Mouse (Mus musculus) hindbrain, embryonic 10.5 days (tissue): Measurements from ENCODE around the gene Gp5. TPM values are rescaled to one million over a fixed set of nuclear protein-coding genes. Genes with fewer than 3 reads are reported as not detected.
"Not testable (repeated sequence)": the region's sequence is repeated elsewhere in the genome, so short reads cannot be mapped to it uniquely, and the experiment has no call there.

Experiments used
- DNase-seq: peaks from one replicate; pipeline ENCODE4 v3.0.0-alpha.2; 2017; ENCODE audit warnings: low spot score
- H3K27ac ChIP-seq: fragments of 300-500 bp; sonication (generic); 2 replicates; pipeline ENCODE4 v1.5.1; 2016; ENCODE audit warnings: mild to moderate bottlenecking, moderate library complexity
- H3K27me3 ChIP-seq: fragments of 300-500 bp; sonication (generic); 2 replicates; pipeline ENCODE4 v1.6.1; 2016; ENCODE audit warnings: mild to moderate bottlenecking; ENCODE audit not compliant: poor library complexity, insufficient read depth, severe bottlenecking
- H3K36me3 ChIP-seq: fragments of 300-500 bp; sonication (generic); 2 replicates; pipeline ENCODE4 v1.6.1; 2016; ENCODE audit warnings: mild to moderate bottlenecking, moderate library complexity
- H3K4me1 ChIP-seq: fragments of 300-500 bp; sonication (generic); replicated peaks from 2 replicates; pipeline ENCODE4 v1.6.1; 2016; ENCODE audit warnings: mild to moderate bottlenecking
- H3K4me3 ChIP-seq: fragments of 300-500 bp; sonication (generic); 2 replicates; pipeline ENCODE4 v1.5.1; 2016; ENCODE audit warnings: mild to moderate bottlenecking, moderate library complexity
- H3K9me3 ChIP-seq: fragments of 300-500 bp; sonication (generic); 2 replicates; pipeline ENCODE4 v1.6.1; 2016; ENCODE audit warnings: mild to moderate bottlenecking, moderate library complexity
- WGBS: fragments of 180-500 bp; shearing (Covaris S2); methylation state at CpG from one replicate; pipeline ENCODE4 v1.1.7; 2016; 5-methylcytosine and 5-hydroxymethylcytosine counted together
- polyA plus RNA-seq: library from polyadenylated mRNA; unstranded; fragments of >200 nt; fragmentation: Nextera tagmentation; extraction: Ambion mirVana; gene quantifications from 2 replicates; pipeline ENCODE4 v1.2.1, GENCODE M21; 2016

The Gp5 gene
- 1.7 and 1.8 TPM in 2 replicates for polyA plus RNA-seq

- no peak for DNase-seq
- Histone ChIP-seq H3K4me3 (peak within 1 kb of the TSS; percentile 61), H3K27me3 (peaks cover 62% of the 10 kb centered on the region)
Measured at GRCm38 (mm10) chr16:30310647-30311046, at the start of gene Gp5. Gp5 (minus strand) TSS chr16:30310779.

GRCm38 (mm10) chr16:30353489-30353888 is 42.9 kb upstream of the Gp5 start:
- DNase-seq, H3K27ac ChIP-seq, H3K9me3 ChIP-seq, H3K27me3 ChIP-seq, H3K4me1 ChIP-seq, H3K4me3 ChIP-seq: not testable (repeated sequence)
- H3K36me3 ChIP-seq = peaks cover 82% of the 10 kb centered on the region
- WGBS = 95% methylated on average over 11 of the region's 11 CpGs

More at GRCm38 (mm10) chr16:30310647-30311046, at the start of gene Gp5:
- Histone ChIP-seq H3K36me3 (peaks cover 8% of the 10 kb centered on the region), H3K4me1 (peaks cover 24% of the 10 kb centered on the region), H3K27ac (no peak within 1 kb of the TSS), H3K9me3 (no peaks in the 10 kb centered on the region)

- no peaks in the 10 kb centered on the region for H3K9me3 ChIP-seq
- H3K27me3 ChIP-seq = peaks cover 30% of the 10 kb centered on the region
- H3K4me1 ChIP-seq = peaks cover 7% of the 10 kb centered on the region
- no peak overlapping the region for H3K4me3 ChIP-seq
- no peak overlapping the region for H3K27ac ChIP-seq
- peaks cover 30% of the 10 kb centered on the region for H3K36me3 ChIP-seq
- DNase-seq = no peak
Measured at GRCm38 (mm10) chr16:30314236-30314635, 3.7 kb upstream of the Gp5 start.

GRCm38 (mm10) chr16:30310171-30310515 is 436 bp downstream of the Gp5 start:
- peaks cover 5% of the 10 kb centered on the region for H3K36me3 ChIP-seq
- peaks cover 62% of the 10 kb centered on the region for H3K27me3 ChIP-seq
- no peak for DNase-seq
- 59% methylated on average over 8 of the region's 8 CpGs for whole genome bisulfite sequencing
- H3K4me3 ChIP-seq = no peak overlapping the region
- H3K9me3 ChIP-seq = no peaks in the 10 kb centered on the region
- peaks cover 24% of the 10 kb centered on the region for H3K4me1 ChIP-seq
- no peak overlapping the region for H3K27ac ChIP-seq

- Histone ChIP-seq H3K27me3 (peaks cover 65% of the 10 kb centered on the region), H3K4me1 (peaks cover 24% of the 10 kb centered on the region)
- WGBS = 4% methylated on average over 34 of the region's 34 CpGs
Measured at GRCm38 (mm10) chr16:30309395-30310170, 996 bp downstream of the Gp5 start.

GRCm38 (mm10) chr16:30308616-30309394 is 1.8 kb downstream of the Gp5 start:
- H3K4me3 ChIP-seq = peak overlapping the region; percentile 61
- peak; percentile 52 for DNase-seq
- no peaks in the 10 kb centered on the region for H3K9me3 ChIP-seq
- WGBS = under 1% methylated on average over 72 of the region's 72 CpGs
- peaks cover 24% of the 10 kb centered on the region for H3K4me1 ChIP-seq
- H3K36me3 ChIP-seq = no peaks in the 10 kb centered on the region
- peaks cover 72% of the 10 kb centered on the region for H3K27me3 ChIP-seq
- peak overlapping the region; percentile 66 for H3K27ac ChIP-seq

More at GRCm38 (mm10) chr16:30309395-30310170, 996 bp downstream of the Gp5 start:
- no peaks in the 10 kb centered on the region for H3K9me3 ChIP-seq
- peak; percentile 52 for DNase-seq
- no peak overlapping the region for H3K27ac ChIP-seq
- no peaks in the 10 kb centered on the region; the same call in 1 of the 2 replicates for H3K36me3 ChIP-seq
- H3K4me3 ChIP-seq = peak overlapping the region; percentile 61

GRCm38 (mm10) chr16:30307961-30308615 is 2.5 kb downstream of the Gp5 start:
- peak overlapping the region; percentile 61 for H3K4me3 ChIP-seq
- H3K4me1 ChIP-seq = peaks cover 24% of the 10 kb centered on the region
- 13% methylated on average over 29 of the region's 29 CpGs for WGBS
- DNase-seq = peak; percentile 51
- peak overlapping the region; percentile 66; the same call in 1 of the 2 replicates for H3K27ac ChIP-seq
- H3K36me3 ChIP-seq = no peaks in the 10 kb centered on the region
- H3K27me3 ChIP-seq = peaks cover 79% of the 10 kb centered on the region
- H3K9me3 ChIP-seq = no peaks in the 10 kb centered on the region

GRCm38 (mm10) chr16:30307306-30307705 is 3.3 kb downstream of the Gp5 start:
- Histone ChIP-seq H3K4me1 (peaks cover 24% of the 10 kb centered on the region), H3K27me3 (peaks cover 86% of the 10 kb centered on the region), H3K9me3 (no peaks in the 10 kb centered on the region), H3K36me3 (no peaks in the 10 kb centered on the region), H3K4me3 (no peak overlapping the region), H3K27ac (no peak overlapping the region)
- 51% methylated on average over 12 of the region's 12 CpGs for WGBS
- DNase-seq = no peak

GRCm38 (mm10) chr16:30306102-30306501 is 4.5 kb downstream of the Gp5 start:
- Histone ChIP-seq H3K27me3 (peaks cover 81% of the 10 kb centered on the region), H3K9me3 (no peaks in the 10 kb centered on the region), H3K4me3 (no peak overlapping the region), H3K36me3 (no peaks in the 10 kb centered on the region), H3K27ac (no peak overlapping the region), H3K4me1 (peaks cover 24% of the 10 kb centered on the region)
- WGBS = 87% methylated on average over 4 of the region's 4 CpGs
- DNase-seq = no peak

GRCm38 (mm10) chr16:30304236-30304635 is 6.3 kb downstream of the Gp5 start:
- Histone ChIP-seq H3K27me3 (peaks cover 62% of the 10 kb centered on the region), H3K9me3 (no peaks in the 10 kb centered on the region), H3K27ac (no peak overlapping the region), H3K36me3 (no peaks in the 10 kb centered on the region), H3K4me1 (peaks cover 17% of the 10 kb centered on the region), H3K4me3 (no peak overlapping the region)
- no peak for DNase-seq
- 79% methylated on average over 5 of the region's 5 CpGs for WGBS

GRCm38 (mm10) chr16:30303411-30303810 is 7.2 kb downstream of the Gp5 start:
- no peaks in the 10 kb centered on the region for H3K9me3 ChIP-seq
- 78% methylated on average over 2 of the region's 2 CpGs for WGBS
- DNase-seq = no peak
- peaks cover 54% of the 10 kb centered on the region for H3K27me3 ChIP-seq
- no peaks in the 10 kb centered on the region for H3K36me3 ChIP-seq
- peaks cover 9% of the 10 kb centered on the region for H3K4me1 ChIP-seq
- no peak overlapping the region for H3K4me3 ChIP-seq
- H3K27ac ChIP-seq = no peak overlapping the region

GRCm38 (mm10) chr16:30302686-30303085 is 7.9 kb downstream of the Gp5 start:
- no peak overlapping the region for H3K27ac ChIP-seq
- H3K9me3 ChIP-seq = no peaks in the 10 kb centered on the region
- H3K27me3 ChIP-seq = peaks cover 47% of the 10 kb centered on the region
- no peak overlapping the region for H3K4me3 ChIP-seq
- WGBS = 81% methylated on average over 6 of the region's 6 CpGs
- DNase-seq = no peak
- H3K36me3 ChIP-seq = no peaks in the 10 kb centered on the region
- peaks cover 1% of the 10 kb centered on the region; the same call in 1 of the 2 replicates for H3K4me1 ChIP-seq
